Mouse (Mus musculus) E14TG2a.4 (cell line): ENCODE results near the gene Tspyl4.

Source experiments
- CTCF ChIP-seq: conservative IDR thresholded peaks from 2 replicates; pipeline ENCODE4 v1.5.1; 2014; ENCODE audit warnings: low read length
- NANOG ChIP-seq: IDR thresholded peaks from 2 replicates; pipeline ENCODE4 v1.6.1; 2014; ENCODE audit warnings: borderline replicate concordance, low read length, mixed read lengths
- POU5F1 ChIP-seq: IDR thresholded peaks from 2 replicates; pipeline ENCODE4 v1.6.1; 2014; ENCODE audit warnings: low read length, borderline replicate concordance

DNA sequence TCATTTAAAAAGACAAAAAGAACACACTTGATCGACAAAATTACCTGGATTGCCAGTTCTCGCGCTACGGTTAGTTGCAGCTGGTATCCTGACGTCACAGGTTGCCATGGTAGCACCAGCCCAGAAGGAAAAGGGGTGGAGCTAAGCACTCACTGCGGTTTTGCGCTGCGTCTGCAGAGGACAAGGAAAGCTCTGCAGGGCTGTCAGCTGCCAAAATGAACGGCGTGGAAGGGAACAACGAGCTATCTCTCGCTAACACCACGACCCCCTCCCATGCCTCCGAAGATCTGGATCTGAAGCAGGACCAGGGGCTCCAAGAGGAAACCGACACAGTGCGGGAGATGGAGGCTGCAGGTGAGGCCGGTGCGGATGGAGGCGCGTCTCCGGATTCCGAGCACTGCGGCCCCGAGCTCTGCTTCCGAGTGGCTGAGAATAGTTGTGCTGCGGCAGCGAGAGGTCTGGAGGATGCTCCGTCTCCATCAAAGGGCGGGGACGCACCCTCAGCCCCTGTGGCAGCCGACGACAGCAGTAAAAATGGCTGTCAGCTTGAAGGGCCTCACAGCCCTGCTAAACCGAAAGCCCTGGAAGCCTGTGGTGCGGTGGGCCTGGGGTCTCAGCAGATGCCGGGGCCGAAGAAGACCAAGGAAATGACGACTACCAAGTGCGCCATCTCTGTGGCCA, at the start of gene Tspyl4:
- TF ChIP-seq CTCF (no peak), NANOG (no peak), POU5F1 (no peak)
